Mouse (Mus musculus) T-helper 17 cell (primary cell): ENCODE results near the gene Pcnp.
"Not testable (repeated sequence)": the region's sequence is repeated elsewhere in the genome, so short reads cannot be mapped to it uniquely, and the experiment has no call there.

Experiments used
- in situ Hi-C, 2 experiments: fragments of 300-600 bp; cut with MboI, MseI; formaldehyde crosslinking; loops; 1 replicate in 1 of 2; 2 replicates in 1 of 2; pipeline ENCODE4 v1.15.1; 2025; ENCODE audit warnings: high pct_unique_total_duplicates in 2 of 2

Pcnp gene

DNA sequence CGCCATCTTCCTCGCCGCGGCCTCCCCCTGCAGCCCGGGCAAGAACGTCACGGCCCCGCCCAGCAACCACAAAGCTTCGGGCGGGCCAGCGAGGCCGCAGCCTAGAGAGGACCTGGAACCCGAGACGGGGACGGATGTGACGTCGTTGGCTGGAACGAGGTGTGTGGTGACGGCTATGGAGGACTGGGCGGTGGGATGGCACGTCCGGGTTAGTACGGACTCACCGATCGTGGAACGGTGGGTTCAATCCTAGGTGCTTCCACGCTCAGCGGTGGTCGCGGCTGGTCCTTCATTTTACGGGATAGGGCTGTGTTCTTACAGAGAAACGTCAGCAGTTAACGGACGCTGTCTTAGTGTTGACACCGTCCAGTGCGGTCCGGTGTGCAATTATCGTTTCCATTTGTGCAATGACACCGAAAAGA lies at the start of gene Pcnp:
Gene Pcnp, minus strand, starts transcription at position 79 of the 422 bp plus-strand sequence.
- in situ Hi-C loops: loop anchor here (5.0 kb wide), 1 partner anchor 57 kb away; the partner anchor contains the start of gene Zbtb11 (in 2 of the 2)

DNA sequence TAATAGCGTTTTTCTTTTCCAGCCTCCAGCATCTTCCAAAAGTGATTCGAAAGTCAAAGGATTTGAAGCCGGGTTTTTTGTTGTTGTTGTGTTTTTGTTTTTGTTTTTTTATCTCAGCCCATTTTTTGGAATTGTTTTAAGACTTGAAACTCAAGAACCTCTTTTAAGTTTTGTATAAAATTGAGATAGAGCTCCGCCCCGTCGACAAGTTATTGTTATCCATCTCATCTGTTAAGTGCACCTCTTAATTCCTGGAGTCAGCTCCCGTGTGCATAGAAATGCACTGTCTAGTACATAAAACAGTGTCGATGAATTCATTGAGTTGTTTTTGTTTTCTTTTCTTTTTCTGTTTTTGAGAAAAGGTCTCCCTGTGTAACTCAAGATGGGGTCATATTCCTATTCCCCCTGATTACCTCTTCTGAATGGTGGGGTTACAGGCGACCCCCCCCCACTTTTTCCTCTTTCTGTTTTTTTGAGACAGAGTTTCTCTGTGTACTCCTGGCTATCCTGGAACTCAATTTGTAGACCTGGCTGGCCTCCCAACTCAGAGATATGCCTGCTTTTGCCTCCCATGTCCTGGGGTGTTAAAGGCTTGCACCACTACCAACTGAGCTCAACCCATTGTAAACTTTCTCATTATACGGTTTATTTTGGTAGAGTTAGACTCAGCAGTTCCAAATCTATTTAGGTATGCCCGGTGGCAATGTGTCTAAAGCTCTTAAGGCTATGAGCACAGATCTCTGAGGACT lies 46.8 kb upstream of the Pcnp start:
- in situ Hi-C loops: loop anchor here (10.0 kb wide), 3 partner anchors 181 to 639 kb away; partner anchors contain the start of genes Nxpe3 (in 1 of the 2) and Tfg (in 1 of the 2)

- in situ Hi-C loops: loop anchor here (10.0 kb wide), 3 partner anchors 181 to 639 kb away; partner anchors contain the start of genes Nxpe3 (in 1 of the 2) and Tfg (in 1 of the 2)
Measured at GRCm38 (mm10) chr16:56075222-56076111, 45.9 kb upstream of the Pcnp start.

DNA sequence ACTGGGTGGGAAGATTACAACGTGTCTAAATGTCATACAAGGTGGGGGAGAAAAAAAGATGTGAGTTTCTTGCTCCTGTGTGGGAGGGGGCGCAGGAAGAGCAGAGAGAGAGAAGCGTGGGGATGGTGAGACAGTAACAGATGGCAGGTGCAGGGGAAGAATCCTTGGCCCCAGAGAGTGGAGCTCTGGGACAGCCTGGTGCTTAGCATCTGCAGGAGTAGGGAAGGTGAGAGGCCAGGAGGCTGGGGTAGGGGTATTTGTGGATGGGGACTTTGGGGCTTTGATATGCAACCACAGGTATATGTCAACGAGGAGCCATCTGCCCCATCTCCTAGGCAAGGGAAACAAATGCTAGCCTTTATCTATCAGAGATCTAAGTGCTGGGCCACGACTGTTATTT lies 45.0 kb upstream of the Pcnp start:
- in situ Hi-C loops: loop anchor here (5.0 to 10.0 kb wide), 4 partner anchors 37 to 640 kb away; partner anchors contain the start of genes Nxpe3 (in 1 of the 2), Tfg (in 1 of the 2) and Trmt10c (in 1 of the 2)

GRCm38 (mm10) chr16:56074122-56074521 lies 44.6 kb upstream of the Pcnp start:
- in situ Hi-C loops: loop anchor here (5.0 to 10.0 kb wide), 4 partner anchors 37 to 641 kb away; partner anchors contain the start of genes Nxpe3 (in 1 of the 2), Tfg (in 1 of the 2) and Trmt10c (in 1 of the 2)

GRCm38 (mm10) chr16:56073150-56073549 lies 43.6 kb upstream of the Pcnp start:
- in situ Hi-C loops: loop anchor here (5.0 to 10.0 kb wide), 4 partner anchors 36 to 642 kb away; partner anchors contain the start of genes Nxpe3 (in 1 of the 2), Tfg (in 1 of the 2) and Trmt10c (in 1 of the 2)

- in situ Hi-C loops: loop anchor here (5.0 to 10.0 kb wide), 4 partner anchors 35 to 642 kb away; partner anchors contain the start of genes Nxpe3 (in 1 of the 2), Tfg (in 1 of the 2) and Trmt10c (in 1 of the 2)
Measured at GRCm38 (mm10) chr16:56072533-56072932, 43.0 kb upstream of the Pcnp start.

GRCm38 (mm10) chr16:56071317-56072232 lies 42.0 kb upstream of the Pcnp start:
- in situ Hi-C loops: loop anchor here (5.0 to 10.0 kb wide), 4 partner anchors 34 to 643 kb away; partner anchors contain the start of genes Nxpe3 (in 1 of the 2), Tfg (in 1 of the 2) and Trmt10c (in 1 of the 2)

- in situ Hi-C loops: loop anchor here in 1 of 2 experiments (10.0 kb wide), 1 partner anchor 54 kb away; no protein-coding TSS in a partner anchor
Measured at GRCm38 (mm10) chr16:56068523-56069070, 39.1 kb upstream of the Pcnp start.

DNA sequence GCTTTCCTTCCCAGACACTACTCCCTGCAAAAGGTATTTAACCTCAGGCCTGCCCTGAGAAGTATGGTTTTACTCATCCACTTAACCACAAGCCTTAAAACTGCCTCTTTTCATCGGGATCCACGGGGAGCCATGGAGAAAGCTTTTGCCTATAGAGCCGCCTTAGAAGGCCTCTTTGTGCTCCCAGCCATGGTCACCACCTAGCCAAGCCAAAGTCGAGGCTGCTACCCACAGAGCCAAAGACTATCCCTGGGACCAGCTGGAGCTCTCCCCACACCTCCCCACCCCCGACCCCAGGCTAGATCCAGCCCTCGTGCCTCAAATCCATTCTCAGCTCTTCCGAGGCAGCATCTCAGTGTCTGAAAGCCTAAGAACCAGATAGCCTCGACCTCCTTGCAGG lies 36.6 kb upstream of the Pcnp start:
- in situ Hi-C loops: loop anchor here in 1 of 2 experiments (10.0 kb wide), 1 partner anchor 51 kb away; no protein-coding TSS in a partner anchor

DNA sequence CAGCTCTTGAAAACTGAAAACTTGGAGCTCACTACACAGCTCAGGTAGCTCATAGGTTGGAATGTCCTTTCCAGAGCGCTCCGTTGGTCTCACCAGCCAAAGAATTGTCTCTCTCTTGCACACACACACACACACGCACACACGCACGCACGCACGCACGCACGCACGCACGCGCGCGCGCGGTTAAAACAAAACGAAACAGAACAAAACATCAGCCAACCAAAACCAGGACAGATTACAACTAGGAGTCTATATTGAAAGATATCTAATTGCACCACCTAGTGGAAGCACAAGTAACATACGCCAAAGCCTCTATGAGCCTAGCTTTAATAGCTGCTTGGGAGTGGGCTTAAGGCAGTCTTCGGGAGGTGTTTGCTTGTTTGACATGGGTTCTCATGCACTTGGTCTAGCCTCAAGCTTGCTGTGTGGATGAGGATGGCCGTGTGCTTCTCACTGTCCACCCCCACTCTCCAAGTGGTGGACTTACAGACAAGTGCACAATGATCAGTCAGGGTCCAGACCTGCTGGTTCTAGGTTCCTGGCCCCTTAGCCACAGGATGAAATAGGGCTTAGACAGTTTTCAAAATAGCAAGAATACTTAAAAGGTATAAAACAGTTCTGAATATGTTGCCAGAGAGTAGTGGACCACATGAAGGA lies 34.9 kb upstream of the Pcnp start:
- in situ Hi-C loops: loop anchor here in 1 of 2 experiments (10.0 kb wide), 1 partner anchor 50 kb away; no protein-coding TSS in a partner anchor

DNA sequence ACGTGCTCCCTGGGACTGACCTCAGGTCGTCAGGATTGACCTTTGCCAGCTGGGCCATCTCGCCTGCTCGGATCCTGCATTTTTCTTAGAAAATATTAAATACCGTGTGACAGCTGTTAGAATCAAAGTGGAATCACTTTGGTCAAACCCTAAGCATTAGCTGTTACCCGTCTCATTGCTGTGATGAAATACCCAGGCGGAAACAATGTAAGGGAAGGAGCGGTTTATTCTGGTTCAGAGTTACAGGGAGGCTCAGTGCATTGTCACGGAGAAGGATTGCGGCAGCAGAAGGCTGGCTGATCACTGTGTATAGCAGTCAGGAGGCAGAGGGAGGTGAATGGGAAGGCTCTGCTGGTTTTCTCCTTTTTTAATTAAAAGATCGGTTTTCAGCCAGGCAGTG lies 33.4 kb upstream of the Pcnp start:
- in situ Hi-C loops: loop anchor here in 1 of 2 experiments (10.0 kb wide), 1 partner anchor 48 kb away; no protein-coding TSS in a partner anchor

- in situ Hi-C loops: loop anchor here in 1 of 2 experiments (10.0 kb wide), 1 partner anchor 47 kb away; no protein-coding TSS in a partner anchor
Measured at GRCm38 (mm10) chr16:56061995-56062594, 32.6 kb upstream of the Pcnp start.

DNA sequence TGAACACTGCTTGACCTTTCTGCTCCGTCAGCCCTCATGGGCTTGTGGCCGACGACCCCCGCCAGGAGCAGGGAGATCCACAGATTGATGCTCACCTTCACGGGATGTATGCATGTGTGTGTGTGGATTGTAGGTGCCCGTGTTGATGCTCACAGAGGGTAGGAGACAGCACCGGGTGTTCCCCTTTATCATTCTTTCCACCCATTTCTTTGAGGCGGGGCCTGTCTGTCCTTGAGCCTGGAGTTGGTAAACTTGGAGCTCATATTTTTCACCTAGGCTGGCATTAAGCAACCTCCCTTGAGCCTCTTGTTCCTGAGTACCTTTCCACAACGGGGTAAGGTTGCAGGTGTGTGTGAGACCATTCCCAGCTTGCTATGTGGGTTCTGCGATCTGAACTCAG lies 28.6 kb upstream of the Pcnp start:
- in situ Hi-C loops: no loop called here

- in situ Hi-C loops: no loop called here
Measured at GRCm38 (mm10) chr16:56056944-56057590, 27.5 kb upstream of the Pcnp start.

DNA sequence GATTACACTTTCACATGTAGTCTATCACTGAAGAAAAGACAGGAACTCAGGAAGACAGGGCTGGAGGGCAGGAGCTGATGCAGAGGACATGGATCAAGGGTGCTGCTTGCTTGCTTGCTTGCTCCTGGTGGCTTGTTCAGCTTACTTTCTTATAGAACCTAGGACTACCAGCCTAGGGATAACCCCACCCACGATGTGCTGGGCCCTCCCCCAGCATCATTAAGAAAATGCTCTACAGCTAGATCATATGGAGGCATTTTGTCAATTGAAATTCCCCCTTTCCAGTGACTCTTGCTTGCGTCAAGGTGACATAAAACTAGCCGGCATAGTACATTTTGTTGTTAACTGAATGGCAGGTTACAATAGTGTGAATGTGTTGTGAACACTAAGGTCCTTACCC lies 26.4 kb upstream of the Pcnp start:
- in situ Hi-C loops: no loop called here

- in situ Hi-C loops: not testable (repeated sequence)
Measured at GRCm38 (mm10) chr16:56048038-56048437, 18.5 kb upstream of the Pcnp start, which contains the start of gene Senp7. TSS of gene Senp7 (plus strand) at chr16:56048338.

DNA sequence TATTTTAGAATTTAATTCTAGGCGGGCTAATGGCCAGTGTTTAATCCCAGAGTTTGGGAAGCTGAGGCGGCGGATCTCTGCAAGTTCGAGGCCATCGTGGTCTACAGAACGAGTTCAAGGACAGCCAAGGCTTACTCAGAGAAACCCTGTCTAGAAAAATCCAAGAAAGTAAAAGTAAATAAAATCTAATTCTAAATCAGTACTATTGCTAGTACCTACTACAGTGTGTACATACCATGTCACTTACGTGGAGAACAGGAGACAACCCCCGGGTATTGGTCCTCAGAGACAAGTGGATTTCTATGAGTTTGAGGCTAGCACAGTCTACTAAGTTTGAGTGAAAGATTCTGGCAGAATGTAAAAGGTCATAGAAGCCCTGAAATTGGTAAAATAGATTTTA lies 8.6 kb upstream of the Pcnp start:
- in situ Hi-C loops: loop anchor here in 1 of 2 experiments (5.0 kb wide), 1 partner anchor 34 kb away; no protein-coding TSS in a partner anchor
